Mouse (Mus musculus) neural tube, embryonic 11.5 days (tissue): ENCODE measurements around the gene Ing2. TPM values are rescaled to one million over a fixed set of nuclear protein-coding genes. Genes with fewer than 3 reads are reported as not detected.

Experiments used
- ATAC-seq: fragments of 200-750 bp; cut with Nextera tagmentation; 2 replicates; pipeline ENCODE4 v1.8.0; 2017; ENCODE audit warnings: moderate number of reproducible peaks, mild to moderate bottlenecking, moderate TSS enrichment, moderate library complexity; ENCODE audit not compliant: insufficient read depth, low FRiP score, low TSS enrichment
- DNase-seq: peaks from one replicate; pipeline ENCODE4 v3.0.0-alpha.2; 2015; ENCODE audit warnings: low spot score
- H3K27ac ChIP-seq: fragments of 300-500 bp; sonication (generic); 2 replicates; pipeline ENCODE4 v1.5.1; 2014; ENCODE audit warnings: low read depth, mild to moderate bottlenecking, low read length
- H3K27me3 ChIP-seq: fragments of 300-500 bp; sonication (generic); 2 replicates; pipeline ENCODE4 v1.6.1; 2014; ENCODE audit warnings: mild to moderate bottlenecking, low read length, mixed read lengths; ENCODE audit not compliant: control insufficient read depth, insufficient read depth
- H3K36me3 ChIP-seq: fragments of 300-500 bp; sonication (generic); 2 replicates; pipeline ENCODE4 v1.6.1; 2014; ENCODE audit warnings: mild to moderate bottlenecking, low read length, moderate library complexity, mixed read lengths; ENCODE audit not compliant: control insufficient read depth, insufficient read depth
- H3K4me1 ChIP-seq: fragments of 300-500 bp; sonication (generic); 2 replicates; pipeline ENCODE4 v1.6.1; 2014; ENCODE audit warnings: low read length, mixed read lengths; ENCODE audit not compliant: control insufficient read depth, insufficient read depth
- H3K4me2 ChIP-seq: fragments of 300-500 bp; sonication (generic); 2 replicates; pipeline ENCODE4 v1.6.1; 2014; ENCODE audit warnings: low read depth, mild to moderate bottlenecking, moderate library complexity
- H3K4me3 ChIP-seq: fragments of 300-500 bp; sonication (generic); 2 replicates; pipeline ENCODE4 v1.5.1; 2014; ENCODE audit warnings: low read depth, low read length
- H3K9ac ChIP-seq: fragments of 300-500 bp; sonication (generic); 2 replicates; pipeline ENCODE4 v1.6.1; 2014; ENCODE audit warnings: mild to moderate bottlenecking, low read length
- H3K9me3 ChIP-seq: fragments of 300-500 bp; sonication (generic); 2 replicates; pipeline ENCODE4 v1.6.1; 2016; ENCODE audit warnings: low read length; ENCODE audit not compliant: control insufficient read depth
- WGBS: fragments of 180-500 bp; shearing (Covaris S2); extraction: QIAGEN DNeasy Blood & Tissue Kit; methylation state at CpG from one replicate; pipeline ENCODE4 v1.1.7; 2014; 5-methylcytosine and 5-hydroxymethylcytosine counted together
- polyA plus RNA-seq: library from polyadenylated mRNA; unstranded; fragments of >200 nt; fragmentation: Nextera tagmentation; extraction: Ambion mirVana; gene quantifications from 2 replicates; pipeline ENCODE4 v1.2.1, GENCODE M21; 2014

Ing2 gene
- polyA plus RNA-seq, 1 experiment from 2014 or later, result 11.6 TPM

GRCm38 (mm10) chr8:47642514-47643064, 32.8 kb downstream of the Ing2 start:
- Histone ChIP-seq H3K4me1 (no peaks in the 10 kb centered on the region), H3K4me3 (no peak overlapping the region), H3K9ac (no peak overlapping the region), H3K9me3 (no peaks in the 10 kb centered on the region), H3K27ac (no peak overlapping the region), H3K27me3 (no peaks in the 10 kb centered on the region), H3K36me3 (no peaks in the 10 kb centered on the region), H3K4me2 (no peak overlapping the region)
- 66% methylated on average over 9 of the region's 9 CpGs for WGBS
- DNase-seq (no peak), ATAC-seq (no peak)

DNA sequence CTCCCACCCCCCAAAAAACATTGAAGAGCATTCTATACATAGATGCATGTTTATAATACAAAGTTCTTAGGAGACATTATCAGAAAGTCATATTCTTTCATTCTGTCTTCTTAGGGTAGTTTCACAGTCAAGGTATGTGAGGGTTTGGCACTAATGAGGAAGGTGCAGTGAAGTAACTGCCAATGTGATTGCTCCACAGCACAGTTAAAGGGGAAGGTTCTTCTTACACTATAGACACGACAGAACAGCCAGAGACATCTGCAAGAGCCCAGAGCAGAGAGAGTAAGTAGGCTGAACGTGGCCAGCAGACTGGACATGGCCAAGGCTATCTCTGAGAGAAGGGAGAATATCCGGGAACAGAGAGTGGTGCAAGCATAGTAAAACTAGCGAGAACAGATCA, 38.2 kb downstream of the Ing2 start:
- DNase-seq (no peak), ATAC-seq (no peak)
- Histone ChIP-seq H3K4me3 (no peak overlapping the region), H3K27me3 (no peaks in the 10 kb centered on the region), H3K36me3 (no peaks in the 10 kb centered on the region), H3K9me3 (no peaks in the 10 kb centered on the region), H3K27ac (no peak overlapping the region), H3K4me1 (no peaks in the 10 kb centered on the region), H3K4me2 (no peak overlapping the region), H3K9ac (no peak overlapping the region)
- WGBS, result 74% methylated on average over 4 of the region's 4 CpGs

- no peak for DNase-seq
- H3K4me1 ChIP-seq, result no peaks in the 10 kb centered on the region
- H3K4me3 ChIP-seq, result no peak overlapping the region
- H3K36me3 ChIP-seq, result no peaks in the 10 kb centered on the region
- no peaks in the 10 kb centered on the region for H3K27me3 ChIP-seq
- H3K9ac ChIP-seq, result no peak overlapping the region
- WGBS, result 72% methylated on average over 3 of the region's 3 CpGs
- H3K4me2 ChIP-seq, result no peak overlapping the region
- no peaks in the 10 kb centered on the region for H3K9me3 ChIP-seq
- no peak overlapping the region for H3K27ac ChIP-seq
- no peak for ATAC-seq
These were observed 39.3 kb downstream of the Ing2 start for GRCm38 (mm10) chr8:47636032-47636431.

- 50% methylated on average over 10 of the region's 10 CpGs for WGBS
- no peak overlapping the region for H3K27ac ChIP-seq
- no peaks in the 10 kb centered on the region for H3K4me1 ChIP-seq
- H3K9me3 ChIP-seq, result no peaks in the 10 kb centered on the region
- H3K27me3 ChIP-seq, result no peaks in the 10 kb centered on the region
- ATAC-seq (no peak), DNase-seq (no peak)
- H3K4me3 ChIP-seq, result no peak overlapping the region
- H3K9ac ChIP-seq, result no peak overlapping the region
- no peaks in the 10 kb centered on the region for H3K36me3 ChIP-seq
- H3K4me2 ChIP-seq, result no peak overlapping the region
These were observed 40.5 kb downstream of the Ing2 start for GRCm38 (mm10) chr8:47634791-47635341.

- Histone ChIP-seq H3K9ac (no peak overlapping the region), H3K4me3 (no peak overlapping the region), H3K4me1 (no peaks in the 10 kb centered on the region), H3K36me3 (no peaks in the 10 kb centered on the region), H3K27me3 (no peaks in the 10 kb centered on the region), H3K4me2 (no peak overlapping the region), H3K9me3 (no peaks in the 10 kb centered on the region), H3K27ac (no peak overlapping the region)
- no peak for DNase-seq
- WGBS, result 88% methylated on average over 1 of the region's 1 CpGs
- no peak for ATAC-seq
These were observed 54.2 kb downstream of the Ing2 start for GRCm38 (mm10) chr8:47621144-47621543.

Other genes starting within 250 kb of the Ing2 start
- gene Stox2, start 229.2 kb downstream of the Ing2 start, polyA plus RNA-seq, result 25.7 and 27.9 TPM in 2 replicates
- 44.3 and 49.9 TPM in 2 replicates for gene Trappc11, start 142.1 kb downstream of the Ing2 start, polyA plus RNA-seq
- 45.0 and 46.2 TPM in 2 replicates for gene Rwdd4a, start 141.9 kb downstream of the Ing2 start, polyA plus RNA-seq
- 42.6 and 43.6 TPM in 2 replicates for gene Cdkn2aip, start 38.4 kb upstream of the Ing2 start, polyA plus RNA-seq
- gene Cldn24, start 146.6 kb upstream of the Ing2 start, polyA plus RNA-seq, result not detected in 2 replicates
- gene Cldn22, start 148.9 kb upstream of the Ing2 start, polyA plus RNA-seq, result not detected in 2 replicates